Mouse (Mus musculus) kidney, adult 2 months (tissue): ENCODE results near the gene Psmd11.

Source experiments
- CTCF ChIP-seq: fragments of 200-500 bp; conservative IDR thresholded peaks from 2 replicates; pipeline ENCODE4 v1.5.1; 2011; ENCODE audit warnings: low read depth, mild to moderate bottlenecking, control low read depth, low read length, moderate library complexity, mixed read lengths; ENCODE audit not compliant: insufficient read depth, insufficient read length
- POLR2A ChIP-seq: fragments of 200-500 bp; IDR thresholded peaks from one replicate; pipeline ENCODE4 v1.6.1; 2011; ENCODE audit warnings: low read depth, low read length, control low read depth

- no peak for TF ChIP-seq CTCF
- TF ChIP-seq POLR2A: no peak
These were observed 78.1 kb downstream of the Psmd11 start for GRCm38 (mm10) chr11:80506483-80506882.
